In the genomic region with DNA sequence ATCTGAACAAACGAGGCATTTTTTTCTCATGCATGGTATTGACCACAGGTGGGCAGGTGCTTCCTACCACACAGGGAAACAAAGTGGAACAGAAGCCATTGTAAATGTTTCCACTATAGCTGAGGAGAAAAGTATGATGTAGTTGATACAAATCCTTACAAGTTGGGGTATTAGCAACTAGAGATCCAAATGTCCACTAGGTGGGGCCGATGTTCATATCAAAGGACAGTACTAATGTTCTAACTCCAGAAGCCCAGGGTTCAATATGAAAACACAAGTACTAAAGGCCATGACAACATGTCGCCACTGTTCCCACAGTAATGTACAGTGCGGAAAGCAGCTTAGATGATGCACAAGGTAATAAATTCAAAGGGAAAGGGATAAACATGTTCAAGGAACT, we compare ENCODE assay signal across 9 mouse cellular contexts.
DNase-seq lines count a peak whose midpoint lies in the region; ATAC-seq lines count a peak whose summit lies in the region.
"Had no signal": no experiment of that assay in that cellular context is flagged by ENCODE, and none has a peak within 500 bp of the region (broad histone marks: within the 10 kb centered on the region; RNA-seq: fewer than 3 reads in every experiment).

No protein-coding gene starts in this region.

- no peak overlapping the region for H3K27ac ChIP-seq in kidney, embryonic 14.5 days (ENCODE audit: low read depth, low read length)
- H3K27ac ChIP-seq: heart, embryonic 10.5 days had no signal

- ATAC-seq in kidney, embryonic 14.5 days (ENCODE audit: low FRiP score, low TSS enrichment): no peak

- WGBS in kidney, embryonic 14.5 days: 79% methylated on average over 4 of the region's 4 CpGs

- peak; percentile 23 for DNase-seq in adrenal gland, postnatal 10 days
- DNase-seq in adrenal gland, adult 2 months: no peak
- DNase-seq in kidney, adult 9 months: peak; percentile 11
- DNase-seq in right cerebral cortex, postnatal 14 days: peak; percentile 9
- no peak for DNase-seq in right cerebral cortex, postnatal 10 days (ENCODE audit: low spot score in 2 of 2)
- DNase-seq in retina, postnatal 1 day: peak; percentile 49
- no peak for DNase-seq in heart, postnatal 25 days (ENCODE audit: low spot score)

- intact Hi-C loops in heart, postnatal 25 days (cut with DNase I): no loop called here

- H3K36me3 ChIP-seq in kidney, embryonic 14.5 days (ENCODE audit: control insufficient read depth, insufficient read depth, low read length): no peaks in the 10 kb centered on the region
- H3K36me3 ChIP-seq: heart, embryonic 10.5 days had no signal

- H3K9me3 ChIP-seq in kidney, embryonic 14.5 days (ENCODE audit: control insufficient read depth, low read length): no peaks in the 10 kb centered on the region
- H3K9me3 ChIP-seq: heart, embryonic 10.5 days had no signal

- H3K9ac ChIP-seq in kidney, embryonic 14.5 days (ENCODE audit: low read depth, low read length): no peak overlapping the region

- no peak overlapping the region for H3K4me3 ChIP-seq in kidney, embryonic 14.5 days (ENCODE audit: low read length)
- H3K4me3 ChIP-seq: heart, embryonic 10.5 days had no signal

- no peak overlapping the region for H3K4me2 ChIP-seq in kidney, embryonic 14.5 days (replicated peaks; ENCODE audit: low read depth, low read length)

- no peaks in the 10 kb centered on the region for H3K4me1 ChIP-seq in kidney, embryonic 14.5 days (ENCODE audit: control insufficient read depth, insufficient read depth, low read length)
- H3K4me1 ChIP-seq: heart, embryonic 10.5 days had no signal

- no peaks in the 10 kb centered on the region for H3K27me3 ChIP-seq in kidney, embryonic 14.5 days (ENCODE audit: control insufficient read depth, insufficient read depth, low read length)

Comparison
In these comparisons a context has a peak if more than half of its experiments do, and no peak if none do; other contexts are left out.
1. DNase-seq: peak in adrenal gland, postnatal 10 days (single experiment), kidney, adult 9 months (single experiment), right cerebral cortex, postnatal 14 days (single experiment) and retina, postnatal 1 day (single experiment); none in adrenal gland, adult 2 months (single experiment), right cerebral cortex, postnatal 10 days (0 of 2) and heart, postnatal 25 days (single experiment).